Mouse (Mus musculus) bone marrow, adult 2 months (tissue): Measurements from ENCODE around the gene Col7a1.

Source experiments
- CTCF ChIP-seq: fragments of 200-500 bp; IDR thresholded peaks from 2 replicates; pipeline ENCODE4 v1.5.1; 2011; ENCODE audit warnings: low read length, control low read depth; ENCODE audit not compliant: control insufficient read depth, insufficient read depth
- POLR2A ChIP-seq: fragments of 200-500 bp; IDR thresholded peaks from 2 replicates; pipeline ENCODE4 v1.6.1; 2011; ENCODE audit warnings: low read depth, mild to moderate bottlenecking, control low read depth, low read length, borderline replicate concordance; ENCODE audit not compliant: control insufficient read depth

- TF ChIP-seq POLR2A (no peak), CTCF (no peak)
Measured at GRCm38 (mm10) chr9:109028919-109029318, 75.5 kb downstream of the Col7a1 start.
